In the genomic region with DNA sequence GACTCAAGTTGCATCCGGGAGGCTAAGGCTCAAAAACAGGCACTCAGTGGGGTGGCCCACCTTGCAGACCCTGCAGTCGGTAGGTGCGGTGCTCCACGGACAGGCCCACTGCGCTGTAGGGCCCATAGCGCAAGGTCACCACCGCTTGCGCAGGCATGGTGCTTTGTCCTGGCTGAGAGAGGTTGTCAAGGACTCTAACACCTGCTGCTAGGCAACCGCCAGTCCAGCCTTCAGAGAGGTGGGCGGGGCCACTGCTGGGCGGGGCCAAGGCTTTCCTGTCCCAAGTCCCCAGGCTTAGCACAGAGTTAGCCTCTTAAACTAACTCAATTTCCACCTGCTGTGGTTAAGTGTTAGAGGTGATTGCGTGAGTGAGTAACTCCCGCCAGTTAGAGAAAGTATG, we compare ENCODE assay signal across 8 mouse cellular contexts. TPM values are rescaled to one million over a fixed set of nuclear protein-coding genes. Genes with fewer than 3 reads are reported as not detected.
DNase-seq lines count a peak whose midpoint lies in the region; ATAC-seq and TF ChIP-seq lines count a peak whose summit lies in the region.
"Had no signal": no experiment of that assay in that cellular context is flagged by ENCODE, and none has a peak within 500 bp of the region (broad histone marks: within the 10 kb centered on the region; RNA-seq: fewer than 3 reads in every experiment).

A gene (minus strand): TSS at position 196 of the 400 bp plus-strand sequence.

- H3K27me3 ChIP-seq in forebrain, embryonic 11.5 days (ENCODE audit: control insufficient read depth, insufficient read depth, low read length): no peaks in the 10 kb centered on the region
- H3K27me3 ChIP-seq in hindbrain, embryonic 15.5 days: no peaks in the 10 kb centered on the region
- no peaks in the 10 kb centered on the region for H3K27me3 ChIP-seq in neural tube, embryonic 11.5 days (ENCODE audit: control insufficient read depth, insufficient read depth, low read length)

- intact Hi-C loops in left cerebral cortex, adult 2 months (cut with DNase I): no loop called here

- H3K36me3 ChIP-seq in forebrain, embryonic 11.5 days (ENCODE audit: control insufficient read depth, insufficient read depth, low read length): no peaks in the 10 kb centered on the region
- no peaks in the 10 kb centered on the region for H3K36me3 ChIP-seq in hindbrain, embryonic 15.5 days
- no peaks in the 10 kb centered on the region for H3K36me3 ChIP-seq in neural tube, embryonic 11.5 days (ENCODE audit: control insufficient read depth, insufficient read depth, low read length)

- no peak within 1 kb of the TSS for H3K9ac ChIP-seq in forebrain, embryonic 11.5 days (ENCODE audit: low read length)
- H3K9ac ChIP-seq in hindbrain, embryonic 15.5 days: no peak within 1 kb of the TSS
- H3K9ac ChIP-seq in neural tube, embryonic 11.5 days (ENCODE audit: low read length): no peak within 1 kb of the TSS

- H3K27ac ChIP-seq in forebrain, embryonic 11.5 days (ENCODE audit: low read depth, low read length): no peak within 1 kb of the TSS
- no peak within 1 kb of the TSS for H3K27ac ChIP-seq in hindbrain, embryonic 15.5 days (replicated peaks)
- no peak within 1 kb of the TSS for H3K27ac ChIP-seq in neural tube, embryonic 11.5 days (ENCODE audit: low read depth, low read length)
- no peak within 1 kb of the TSS for H3K27ac ChIP-seq in left cerebral cortex, adult 2 months

- TF ChIP-seq CTCF in left cerebral cortex, adult 2 months (IDR thresholded peaks at IDR 0.05): no peak

- peak; percentile 92 for ATAC-seq in forebrain, embryonic 11.5 days (replicated peaks; ENCODE audit: low FRiP score)
- no peak for ATAC-seq in hindbrain, embryonic 15.5 days (ENCODE audit: low FRiP score, low read depth)
- peak; percentile 68 for ATAC-seq in neural tube, embryonic 11.5 days (ENCODE audit: insufficient read depth, low FRiP score, low TSS enrichment)
- ATAC-seq in monocyte, adult 5-6 weeks (replicated peaks; ENCODE audit: insufficient number of reproducible peaks, low FRiP score, low TSS enrichment, poor library complexity, severe bottlenecking): no peak

- 0 out of 2 replicates have a peak within 1 kb of the TSS, but pooled peaks have one; percentile 27 for H3K4me2 ChIP-seq in forebrain, embryonic 11.5 days (ENCODE audit: low read depth, low read length, severe bottlenecking)
- H3K4me2 ChIP-seq in hindbrain, embryonic 15.5 days: peak within 1 kb of the TSS; percentile 40
- H3K4me2 ChIP-seq in neural tube, embryonic 11.5 days (ENCODE audit: low read depth): no peak within 1 kb of the TSS

- H3K4me1 ChIP-seq in forebrain, embryonic 11.5 days (replicated peaks; ENCODE audit: control insufficient read depth, insufficient read depth, low read length): peaks cover 6% of the 10 kb centered on the region; the same call in 1 of the 2 replicates
- H3K4me1 ChIP-seq in hindbrain, embryonic 15.5 days (replicated peaks): peaks cover 4% of the 10 kb centered on the region; the same call in 1 of the 2 replicates
- H3K4me1 ChIP-seq in neural tube, embryonic 11.5 days (ENCODE audit: control insufficient read depth, insufficient read depth, low read length): 0 out of 2 replicates have a peak, but pooled peaks cover 4% of the 10 kb centered on the region

- H3K9me3 ChIP-seq in forebrain, embryonic 11.5 days (ENCODE audit: control insufficient read depth, low read length): no peaks in the 10 kb centered on the region
- H3K9me3 ChIP-seq in hindbrain, embryonic 15.5 days: no peaks in the 10 kb centered on the region
- no peaks in the 10 kb centered on the region for H3K9me3 ChIP-seq in neural tube, embryonic 11.5 days (ENCODE audit: control insufficient read depth, low read length)

- H3K4me3 ChIP-seq in forebrain, embryonic 11.5 days (ENCODE audit: low read depth, low read length): no peak within 1 kb of the TSS
- no peak within 1 kb of the TSS for H3K4me3 ChIP-seq in hindbrain, embryonic 15.5 days
- no peak within 1 kb of the TSS for H3K4me3 ChIP-seq in neural tube, embryonic 11.5 days (ENCODE audit: low read depth, low read length)
- no peak within 1 kb of the TSS for H3K4me3 ChIP-seq in left cerebral cortex, adult 2 months

- DNase-seq in adrenal gland, postnatal 25 days: peak; percentile 76
- DNase-seq in forebrain, embryonic 11.5 days (ENCODE audit: low spot score): peak; percentile 88
- peak; percentile 68 for DNase-seq in liver
- DNase-seq in neural tube, embryonic 11.5 days (ENCODE audit: low spot score): peak; percentile 79
- no peak for DNase-seq in left cerebral cortex, adult 2 months (ENCODE audit: extremely low spot score in 1 of 2, low spot score in 2 of 2)

- WGBS in forebrain, embryonic 11.5 days: under 1% methylated on average over 13 of the region's 13 CpGs
- 3% methylated on average over 13 of the region's 13 CpGs for WGBS in hindbrain, embryonic 15.5 days
- 4% methylated on average over 13 of the region's 13 CpGs for WGBS in neural tube, embryonic 11.5 days

RNA-seq across cellular contexts. Expression of the gene that starts here (rescaled TPM):
- not detected in 2 replicates for total RNA-seq in adrenal gland, postnatal 25 days (2021)
- polyA plus RNA-seq in forebrain, embryonic 11.5 days (2014; fragmentation: Nextera tagmentation; extraction: Ambion mirVana): not detected in 2 replicates
- polyA plus RNA-seq in hindbrain, embryonic 15.5 days (2015; fragmentation: Nextera tagmentation; extraction: Ambion mirVana): 0.33 and 0.61 TPM in 2 replicates
- not detected in 2 replicates for polyA plus RNA-seq in neural tube, embryonic 11.5 days (2014; fragmentation: Nextera tagmentation; extraction: Ambion mirVana)
- not detected in 3 replicates for total RNA-seq in monocyte, adult 5-6 weeks (2017)
- total RNA-seq in left cerebral cortex, adult 2 months (2021): not detected
- total RNA-seq: heart, postnatal 36 days had no signal

Comparison
In these comparisons a context has a peak if more than half of its experiments do, and no peak if none do; other contexts are left out.
1. Peak in DNase-seq in adrenal gland, postnatal 25 days; RNA of the gene not detected or under 1 TPM.
2. Peak in DNase-seq, ATAC-seq and H3K4me2 ChIP-seq in forebrain, embryonic 11.5 days; RNA of the gene not detected or under 1 TPM.
3. Peak in DNase-seq and ATAC-seq in neural tube, embryonic 11.5 days; RNA of the gene not detected or under 1 TPM.